Mouse (Mus musculus): Measurements from ENCODE around the gene Car7.
A peak's percentile ranks its signal among the peaks of the same experiment; 100 is the strongest.

The Car7 gene

GRCm38 (mm10) chr8:104533971-104534778, at the start of gene Car7, which contains the start of gene Nae1:
Gene Car7, plus strand, starts transcription at chr8:104534689.
Gene Nae1, minus strand, starts transcription at chr8:104534637.
- DNase-seq (ENCODE audit: low read depth): peak; percentile 99

GRCm38 (mm10) chr8:104509061-104510006, 25.2 kb upstream of the Car7 start, which contains the start of gene Terb1:
Gene Terb1, minus strand, starts transcription at chr8:104509910.
- DNase-seq (ENCODE audit: low read depth): peak; percentile 40

GRCm38 (mm10) chr8:104510134-104510533, 24.4 kb upstream of the Car7 start:
- DNase-seq (ENCODE audit: low read depth): no peak

- no peak for DNase-seq (ENCODE audit: low read depth)
Observed at GRCm38 (mm10) chr8:104517872-104518271, 16.6 kb upstream of the Car7 start.

DNA sequence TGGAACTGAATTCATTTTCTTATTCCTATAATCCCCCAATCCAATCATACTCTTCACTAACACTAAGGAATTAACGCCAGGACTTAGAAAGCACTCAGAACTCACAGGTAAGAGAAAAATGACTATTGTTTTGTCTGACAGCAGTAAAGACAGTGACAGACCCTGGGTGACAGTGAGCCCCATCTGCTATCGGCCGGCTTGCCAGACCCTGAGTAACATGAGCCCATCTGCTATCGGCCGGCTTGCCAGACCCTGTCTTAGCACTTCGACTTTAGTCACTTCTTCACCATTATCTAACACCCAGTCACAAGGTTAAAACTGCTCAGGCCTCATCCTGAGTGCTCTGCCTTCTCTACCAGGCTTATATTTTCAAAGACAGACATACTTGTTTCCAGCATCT, 4.8 kb upstream of the Car7 start:
- no peak for DNase-seq (ENCODE audit: low read depth)

DNA sequence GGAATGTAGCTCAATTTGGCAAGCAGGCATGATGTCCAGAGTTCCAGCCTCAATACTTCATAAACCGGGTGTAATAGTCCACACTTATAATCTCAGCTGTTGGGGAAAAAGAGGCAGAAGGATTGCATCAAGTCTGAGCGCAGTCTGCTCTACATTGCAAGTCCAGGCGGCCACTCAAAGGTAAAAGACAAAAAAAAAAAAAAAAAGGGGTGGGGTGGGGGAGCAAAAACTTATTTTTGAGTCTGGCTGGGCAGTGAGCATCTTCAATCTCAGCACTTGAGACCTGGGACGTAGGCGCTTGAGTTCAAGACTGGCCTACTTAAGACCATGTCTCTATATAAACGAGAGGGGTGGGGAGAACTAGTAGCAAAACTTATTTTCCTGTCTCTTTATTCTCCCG, 938 bp upstream of the Car7 start:
- no peak for DNase-seq (ENCODE audit: low read depth)

DNA sequence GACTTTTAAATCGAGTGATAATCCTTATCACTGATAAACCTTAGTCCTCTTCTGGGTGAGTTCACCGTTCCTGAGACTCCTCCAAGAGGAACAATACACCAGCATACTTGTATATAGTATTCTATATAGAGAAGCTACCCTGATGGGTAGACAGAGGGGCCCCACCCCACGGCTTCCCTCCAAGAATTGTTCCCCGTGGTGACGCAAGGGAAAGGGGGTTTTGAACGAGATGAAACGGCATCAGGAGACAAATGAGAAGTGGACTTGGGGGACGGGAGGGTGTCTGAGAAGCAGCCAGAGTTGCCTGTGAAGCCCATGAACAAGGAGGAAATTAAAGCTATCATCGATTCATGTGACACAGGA, 271 bp downstream of the Car7 start:
- DNase-seq (ENCODE audit: low read depth): no peak

DNA sequence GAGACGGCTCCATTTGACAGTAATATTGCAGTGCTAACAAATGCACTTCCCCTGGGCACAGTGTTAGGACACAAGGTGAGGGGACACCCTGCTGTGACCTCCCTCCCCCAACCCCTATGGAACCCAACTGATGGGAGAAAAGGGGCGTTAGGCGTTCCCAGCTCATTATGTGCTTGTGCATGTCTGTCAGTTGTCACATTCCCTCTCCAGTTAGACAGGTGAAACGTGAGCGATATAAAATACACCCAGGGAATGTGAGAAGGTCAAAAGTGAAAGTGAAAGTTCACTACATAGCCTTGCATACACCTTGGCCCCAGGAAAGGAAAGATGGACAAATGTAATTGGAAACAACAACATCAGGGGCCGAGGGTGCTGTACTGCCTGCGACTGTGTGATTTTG, 889 bp downstream of the Car7 start:
- peak; percentile 41 for DNase-seq (ENCODE audit: low read depth)

DNA sequence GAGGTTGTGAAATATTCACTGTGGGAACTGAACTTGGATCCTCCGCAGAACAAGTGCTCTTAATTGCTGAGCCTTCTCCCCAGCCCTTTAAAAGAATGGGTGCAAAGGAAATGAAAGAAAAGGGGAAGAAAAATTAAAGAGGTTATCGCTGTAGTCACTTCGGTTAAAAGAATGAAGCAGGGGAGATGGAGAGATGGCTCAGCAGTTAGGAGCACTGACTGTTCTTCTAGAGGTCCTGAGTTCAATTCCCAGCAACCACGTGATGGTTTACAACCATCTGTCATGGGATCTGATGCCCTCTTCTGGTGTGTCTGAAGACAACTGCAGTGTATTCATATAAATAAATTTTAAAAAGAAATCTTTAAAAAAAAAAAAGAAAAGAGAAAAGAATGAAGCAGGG, 1.5 kb downstream of the Car7 start:
- DNase-seq (ENCODE audit: low read depth): no peak

DNA sequence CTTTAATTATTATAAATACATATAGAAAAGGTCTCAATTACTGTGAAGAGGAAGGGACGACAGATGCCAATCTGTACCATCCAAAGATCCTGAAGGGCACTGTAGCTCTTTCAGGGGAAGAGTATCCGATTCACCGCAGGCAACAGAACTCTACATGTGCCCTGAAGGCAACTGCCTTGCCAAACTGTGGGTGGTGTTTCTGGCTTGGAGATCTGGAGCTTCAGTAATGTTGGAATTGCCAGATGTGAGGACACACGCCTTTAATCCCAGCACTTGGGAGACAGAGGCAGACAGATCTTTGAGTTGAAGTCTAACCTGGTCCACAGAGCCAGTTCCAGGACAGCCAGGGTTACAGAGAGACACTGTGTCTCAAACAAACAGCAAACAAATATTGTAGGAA, 4.4 kb downstream of the Car7 start:
- no peak for DNase-seq (ENCODE audit: low read depth)

DNA sequence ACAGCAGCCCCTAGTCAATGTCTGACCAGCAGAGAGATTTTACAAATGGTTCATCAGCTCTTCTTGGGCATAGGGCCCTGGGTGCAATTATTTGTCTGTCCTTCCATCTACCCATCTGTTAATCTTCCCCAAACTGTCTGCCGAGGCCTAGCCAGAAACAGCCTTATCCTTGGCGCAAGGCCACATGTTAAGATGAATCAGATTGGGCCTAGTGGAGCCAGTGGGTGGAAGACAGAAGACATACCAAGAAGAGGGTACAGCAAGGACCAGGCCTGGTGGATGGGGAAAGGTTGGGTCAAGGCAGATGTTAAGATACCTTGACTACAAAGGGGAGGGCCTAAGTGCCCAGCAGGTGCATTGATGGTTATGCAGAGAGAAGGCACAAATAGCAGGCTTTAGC, 5.1 kb downstream of the Car7 start:
- DNase-seq (ENCODE audit: low read depth): no peak

GRCm38 (mm10) chr8:104540238-104540637, 5.7 kb downstream of the Car7 start:
- no peak for DNase-seq (ENCODE audit: low read depth)

- no peak for DNase-seq (ENCODE audit: low read depth)
Observed at GRCm38 (mm10) chr8:104540710-104541514, 6.4 kb downstream of the Car7 start.

DNA sequence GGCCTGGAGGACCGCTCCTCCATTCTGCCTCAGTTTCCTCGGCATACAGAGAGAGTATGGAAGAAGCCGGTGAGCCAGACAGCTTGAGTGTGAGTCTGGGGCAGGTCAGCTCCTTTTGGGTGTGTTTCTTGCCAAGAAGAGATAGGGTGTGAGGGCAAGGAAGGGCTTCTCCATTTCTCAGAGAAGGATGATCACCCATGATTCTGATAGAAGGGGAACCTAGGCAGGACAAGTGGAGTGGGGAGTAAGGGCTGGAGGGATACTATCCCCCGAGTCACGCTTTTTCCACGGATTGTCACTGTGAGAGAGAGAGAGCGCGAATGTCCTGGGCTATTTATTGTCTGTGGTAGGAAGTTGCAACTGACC, 7.0 kb downstream of the Car7 start:
- no peak for DNase-seq (ENCODE audit: low read depth)

DNA sequence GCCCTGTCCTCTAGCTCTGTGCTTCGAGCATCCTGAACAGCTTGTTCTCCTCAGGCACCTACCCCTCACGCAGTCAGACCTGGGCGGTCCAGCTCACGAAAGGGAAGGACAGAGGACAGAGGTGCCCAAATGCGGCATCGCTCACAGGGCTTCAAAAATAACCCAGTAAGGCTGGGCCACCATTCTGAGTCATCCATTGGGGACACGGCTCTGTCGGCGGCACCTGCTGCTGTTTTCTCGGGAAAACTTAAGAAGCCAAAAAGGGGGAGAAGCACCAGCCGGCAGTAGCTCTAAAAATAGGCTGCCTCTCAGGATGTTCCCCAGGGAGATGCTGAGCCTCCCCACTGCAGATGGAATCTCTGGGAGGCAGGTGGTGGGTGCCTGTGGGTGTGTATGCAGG, 7.7 kb downstream of the Car7 start:
- DNase-seq (ENCODE audit: low read depth): no peak

DNA sequence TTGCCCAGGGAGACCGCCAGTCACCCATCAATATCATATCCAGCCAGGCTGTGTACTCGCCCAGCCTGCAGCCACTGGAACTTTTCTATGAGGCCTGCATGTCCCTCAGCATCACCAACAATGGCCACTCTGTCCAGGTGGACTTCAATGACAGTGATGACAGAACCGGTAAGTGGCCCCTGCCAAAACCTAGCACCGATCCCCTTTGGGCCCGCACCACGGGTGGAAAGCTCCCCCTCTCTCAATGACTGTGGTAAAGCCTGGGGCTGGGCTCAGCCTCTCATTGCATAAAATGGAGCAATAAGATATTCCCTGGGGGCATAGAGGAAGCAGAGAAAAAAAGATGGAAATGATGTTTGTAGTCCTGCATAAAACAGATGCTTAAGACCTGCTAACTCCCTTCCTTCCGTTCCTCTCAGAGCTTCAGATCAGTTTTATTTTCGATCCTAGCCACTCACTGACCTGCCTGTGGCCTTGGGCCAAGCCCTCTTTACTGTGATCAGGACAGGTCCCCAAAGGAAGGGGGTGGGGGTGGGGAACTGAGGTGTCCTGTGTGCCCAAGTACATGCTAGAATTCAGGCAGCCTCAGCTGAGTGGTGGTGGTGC, 9.1 kb downstream of the Car7 start:
- no peak for DNase-seq (ENCODE audit: low read depth)

DNA sequence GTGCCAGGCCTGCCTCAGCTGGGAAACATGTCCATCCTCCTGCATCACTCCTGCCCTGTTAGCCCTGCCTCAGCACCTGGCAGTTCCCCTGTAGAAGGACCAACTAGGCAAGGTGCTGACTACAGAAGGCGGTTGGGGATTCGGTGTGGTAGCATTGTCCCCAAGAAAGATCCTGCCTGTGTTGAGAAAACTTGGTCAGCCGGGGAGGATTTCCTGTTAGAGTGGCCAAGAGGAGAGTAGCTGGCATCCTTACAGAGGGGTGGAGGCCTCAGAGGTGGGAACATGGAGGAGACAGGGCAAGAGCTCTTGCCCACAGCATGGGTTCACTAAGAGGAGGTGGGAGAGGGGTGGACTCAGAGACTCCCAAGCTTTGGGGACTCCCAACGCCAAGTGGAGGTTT, 20.7 kb downstream of the Car7 start:
- DNase-seq (ENCODE audit: low read depth): no peak

DNA sequence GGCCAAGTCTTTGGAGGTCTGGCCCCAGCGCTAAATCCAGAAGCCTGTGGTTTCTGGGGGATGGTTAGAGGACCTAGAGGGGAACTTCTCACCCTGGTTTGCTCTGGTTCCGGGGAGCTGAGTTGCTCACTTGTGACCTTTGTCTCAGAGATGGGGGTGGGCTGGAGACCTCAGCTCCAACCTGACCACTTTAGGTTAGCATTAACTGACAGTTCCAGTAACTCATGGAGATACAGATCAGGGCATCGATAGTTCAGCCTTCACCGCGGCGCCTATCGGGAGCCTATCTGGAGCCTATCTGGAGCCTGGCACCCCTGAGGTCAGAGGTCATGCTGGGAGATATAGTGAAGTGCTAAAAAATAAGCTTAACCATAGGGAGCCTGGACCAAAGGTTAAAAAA, 22.7 kb downstream of the Car7 start:
- no peak for DNase-seq (ENCODE audit: low read depth)

DNA sequence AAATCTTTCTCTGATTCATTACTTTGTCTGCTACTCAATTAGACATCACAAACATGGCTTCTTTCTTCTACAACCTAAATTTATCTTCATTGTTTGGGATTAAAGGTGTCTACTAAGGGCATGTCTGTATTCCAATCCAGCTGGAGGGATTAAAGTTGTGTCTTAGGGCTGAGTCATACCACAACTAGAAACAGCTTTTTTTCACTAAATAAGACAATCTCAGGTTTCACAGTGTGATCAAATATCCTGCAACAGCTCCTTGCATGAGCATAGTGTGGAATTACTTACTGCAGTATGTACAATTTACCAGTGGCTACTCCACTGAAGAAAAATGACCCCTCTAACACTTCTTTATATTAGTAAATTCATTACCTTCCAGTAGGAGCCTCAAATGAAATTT, 26.2 kb downstream of the Car7 start:
- no peak for DNase-seq (ENCODE audit: low read depth)

- DNase-seq (ENCODE audit: low read depth): peak; percentile 98
Observed at GRCm38 (mm10) chr8:104564633-104565456, 30.4 kb downstream of the Car7 start.

- no peak for DNase-seq (ENCODE audit: low read depth)
Observed at GRCm38 (mm10) chr8:104565457-104565798, 30.9 kb downstream of the Car7 start.

Data from naive thymus-derived CD4-positive, alpha-beta T cell, adult 2 months (primary cell).